Mouse (Mus musculus) embryonic facial prominence, embryonic 11.5 days (tissue): ENCODE results near the gene Tspan2. TPM values are rescaled to one million over a fixed set of nuclear protein-coding genes. Genes with fewer than 3 reads are reported as not detected.
A peak's percentile ranks its signal among the peaks of the same experiment; 100 is the strongest.

ENCODE experiments used
- ATAC-seq: fragments of 200-750 bp; cut with Nextera tagmentation; replicated peaks from 2 replicates; pipeline ENCODE4 v1.8.0; 2017; ENCODE audit warnings: low read depth; ENCODE audit not compliant: insufficient number of reproducible peaks, low FRiP score, low TSS enrichment
- DNase-seq: peaks from one replicate; pipeline ENCODE4 v3.0.0-alpha.2; 2015; ENCODE audit warnings: low spot score
- H3K27ac ChIP-seq: fragments of 300-500 bp; sonication (generic); replicated peaks from 2 replicates; pipeline ENCODE4 v1.5.1; 2014; ENCODE audit warnings: mild to moderate bottlenecking, low read depth, low read length, control low read depth
- H3K27me3 ChIP-seq: fragments of 300-500 bp; sonication (generic); 2 replicates; pipeline ENCODE4 v1.6.1; 2014; ENCODE audit warnings: mild to moderate bottlenecking, low read length, moderate library complexity, mixed read lengths; ENCODE audit not compliant: control insufficient read depth, insufficient read depth
- H3K36me3 ChIP-seq: fragments of 300-500 bp; sonication (generic); replicated peaks from 2 replicates; pipeline ENCODE4 v1.6.1; 2014; ENCODE audit warnings: low read depth, mild to moderate bottlenecking, low read length, moderate library complexity, mixed read lengths; ENCODE audit not compliant: control insufficient read depth, insufficient read depth
- H3K4me1 ChIP-seq: fragments of 300-500 bp; sonication (generic); 2 replicates; pipeline ENCODE4 v1.6.1; 2014; ENCODE audit warnings: low read length, mixed read lengths; ENCODE audit not compliant: control insufficient read depth, insufficient read depth
- H3K4me2 ChIP-seq: fragments of 300-500 bp; sonication (generic); 2 replicates; pipeline ENCODE4 v1.6.1; 2014; ENCODE audit warnings: low read depth, mild to moderate bottlenecking, control low read depth, low read length, moderate library complexity
- H3K4me3 ChIP-seq: fragments of 300-500 bp; sonication (generic); 2 replicates; pipeline ENCODE4 v1.5.1; 2014; ENCODE audit warnings: low read depth, low read length, control low read depth
- H3K9ac ChIP-seq: fragments of 300-500 bp; sonication (generic); replicated peaks from 2 replicates; pipeline ENCODE4 v1.6.1; 2014; ENCODE audit warnings: mild to moderate bottlenecking, control low read depth, low read length
- H3K9me3 ChIP-seq: fragments of 300-500 bp; sonication (generic); replicated peaks from 2 replicates; pipeline ENCODE4 v1.6.1; 2016; ENCODE audit warnings: mild to moderate bottlenecking, low read length, inconsistent platforms, mixed read lengths; ENCODE audit not compliant: control insufficient read depth
- WGBS: fragments of 180-500 bp; shearing (Covaris S2); extraction: QIAGEN DNeasy Blood & Tissue Kit; methylation state at CpG from one replicate; pipeline ENCODE4 v1.1.7; 2014; 5-methylcytosine and 5-hydroxymethylcytosine counted together
- polyA plus RNA-seq: library from polyadenylated mRNA; unstranded; fragments of >200 nt; fragmentation: Nextera tagmentation; extraction: Ambion mirVana; gene quantifications from 2 replicates; pipeline ENCODE4 v1.2.1, GENCODE M21; 2014

Tspan2 gene
- polyA plus RNA-seq = 9.0 and 9.7 TPM in 2 replicates

- Histone ChIP-seq H3K4me2 (peak within 1 kb of the TSS; percentile 77), H3K36me3 (no peaks in the 10 kb centered on the region), H3K27me3 (no peaks in the 10 kb centered on the region), H3K9ac (peak within 1 kb of the TSS; percentile 76), H3K4me3 (peak within 1 kb of the TSS; percentile 72), H3K27ac (no peak within 1 kb of the TSS), H3K4me1 (no peaks in the 10 kb centered on the region; the same call in 1 of the 2 replicates), H3K9me3 (no peaks in the 10 kb centered on the region)
- DNase-seq (peak; percentile 62), ATAC-seq (peak; percentile 75)
- under 1% methylated on average over 53 of the region's 54 CpGs for WGBS
Observed at GRCm38 (mm10) chr3:102734313-102735030, at the start of gene Tspan2. Gene Tspan2, plus strand, starts transcription at chr3:102734529.

DNA sequence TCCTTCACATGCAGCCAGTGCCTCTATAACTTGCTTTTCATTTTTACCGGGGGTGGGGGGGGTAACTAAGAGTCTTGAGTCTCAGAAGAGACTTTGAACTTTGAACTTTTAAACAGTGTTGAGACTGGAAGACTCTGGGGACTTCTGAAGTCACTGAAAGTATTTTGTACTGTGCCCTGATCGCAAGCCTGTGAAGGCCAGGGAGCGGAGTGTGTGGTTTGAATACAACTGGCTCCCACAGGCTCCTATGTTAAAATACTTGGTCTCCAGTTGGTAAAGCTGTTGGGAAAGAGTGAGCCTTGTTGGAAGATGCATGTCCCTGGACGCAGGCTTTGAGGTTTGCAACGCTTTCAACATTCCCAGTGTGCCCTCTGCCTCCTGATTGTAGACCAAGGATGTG, 47.5 kb upstream of the Tspan2 start:
- no peak overlapping the region for H3K9ac ChIP-seq
- WGBS = 88% methylated on average over 5 of the region's 5 CpGs
- H3K4me3 ChIP-seq = no peak overlapping the region
- no peaks in the 10 kb centered on the region for H3K36me3 ChIP-seq
- ATAC-seq = no peak
- no peaks in the 10 kb centered on the region for H3K9me3 ChIP-seq
- H3K4me2 ChIP-seq = no peak overlapping the region
- no peak overlapping the region for H3K27ac ChIP-seq
- H3K27me3 ChIP-seq = no peaks in the 10 kb centered on the region
- DNase-seq = no peak
- no peaks in the 10 kb centered on the region for H3K4me1 ChIP-seq

- Histone ChIP-seq H3K9ac (no peak overlapping the region), H3K4me1 (no peaks in the 10 kb centered on the region), H3K27me3 (no peaks in the 10 kb centered on the region), H3K4me3 (no peak overlapping the region), H3K27ac (no peak overlapping the region), H3K4me2 (no peak overlapping the region), H3K9me3 (no peaks in the 10 kb centered on the region), H3K36me3 (no peaks in the 10 kb centered on the region)
- no peak for ATAC-seq
- peak; percentile 52 for DNase-seq
- 57% methylated on average over 8 of the region's 8 CpGs for WGBS
Observed at GRCm38 (mm10) chr3:102687852-102688251, 46.5 kb upstream of the Tspan2 start.

- H3K4me1 ChIP-seq = no peaks in the 10 kb centered on the region
- no peak overlapping the region for H3K4me2 ChIP-seq
- DNase-seq (peak; percentile 92), ATAC-seq (peak; percentile 77)
- 39% methylated on average over 11 of the region's 11 CpGs for WGBS
- H3K36me3 ChIP-seq = no peaks in the 10 kb centered on the region
- H3K4me3 ChIP-seq = no peak overlapping the region
- no peaks in the 10 kb centered on the region for H3K9me3 ChIP-seq
- H3K9ac ChIP-seq = no peak overlapping the region
- H3K27me3 ChIP-seq = no peaks in the 10 kb centered on the region
- 0 out of 2 replicates have a peak overlapping the region, but pooled peaks have one; percentile 22 for H3K27ac ChIP-seq
Observed at GRCm38 (mm10) chr3:102691802-102692484, 42.4 kb upstream of the Tspan2 start.

DNA sequence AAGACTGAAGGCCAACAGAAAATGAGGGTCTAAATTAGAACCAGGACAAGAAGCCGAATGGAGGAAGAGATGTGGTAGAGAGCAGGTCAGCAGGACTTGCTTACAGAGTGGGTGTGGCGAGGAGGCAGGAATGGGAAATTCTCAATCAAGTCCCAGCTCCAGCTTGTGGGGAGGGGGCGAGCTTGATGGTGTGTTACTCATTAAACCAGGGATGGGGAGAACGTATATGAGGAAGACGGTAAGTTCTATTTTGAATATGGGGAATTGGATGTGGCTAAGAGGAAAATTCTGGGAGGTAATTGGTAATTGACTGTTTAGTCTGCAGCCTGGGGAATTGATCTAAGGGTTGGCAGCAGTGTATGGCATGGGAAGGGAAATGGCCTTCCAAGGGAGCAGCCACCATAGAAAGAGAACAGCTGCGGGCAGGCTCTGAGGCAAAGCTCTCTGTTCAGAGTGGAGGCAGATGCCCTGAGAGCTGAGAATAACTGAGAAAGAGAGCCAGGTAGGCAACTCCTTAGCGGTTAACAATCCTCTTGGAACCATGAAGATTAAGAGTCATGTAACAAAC, 41.5 kb upstream of the Tspan2 start:
- Histone ChIP-seq H3K4me2 (no peak overlapping the region), H3K36me3 (no peaks in the 10 kb centered on the region), H3K27ac (0 out of 2 replicates have a peak overlapping the region, but pooled peaks have one; percentile 22), H3K9me3 (no peaks in the 10 kb centered on the region), H3K4me3 (no peak overlapping the region), H3K4me1 (no peaks in the 10 kb centered on the region), H3K27me3 (no peaks in the 10 kb centered on the region), H3K9ac (no peak overlapping the region)
- ATAC-seq = peak; percentile 39; the same call in 1 of the 2 replicates
- peak; percentile 62 for DNase-seq
- WGBS = 55% methylated on average over 7 of the region's 7 CpGs

- H3K4me1 ChIP-seq = no peaks in the 10 kb centered on the region
- H3K4me3 ChIP-seq = no peak overlapping the region
- 73% methylated on average over 2 of the region's 2 CpGs for WGBS
- no peaks in the 10 kb centered on the region for H3K36me3 ChIP-seq
- DNase-seq (no peak), ATAC-seq (no peak)
- no peaks in the 10 kb centered on the region for H3K27me3 ChIP-seq
- H3K4me2 ChIP-seq = no peak overlapping the region
- H3K9me3 ChIP-seq = no peaks in the 10 kb centered on the region
- H3K27ac ChIP-seq = no peak overlapping the region
- H3K9ac ChIP-seq = no peak overlapping the region
Observed at GRCm38 (mm10) chr3:102698127-102698526, 36.2 kb upstream of the Tspan2 start.

DNA sequence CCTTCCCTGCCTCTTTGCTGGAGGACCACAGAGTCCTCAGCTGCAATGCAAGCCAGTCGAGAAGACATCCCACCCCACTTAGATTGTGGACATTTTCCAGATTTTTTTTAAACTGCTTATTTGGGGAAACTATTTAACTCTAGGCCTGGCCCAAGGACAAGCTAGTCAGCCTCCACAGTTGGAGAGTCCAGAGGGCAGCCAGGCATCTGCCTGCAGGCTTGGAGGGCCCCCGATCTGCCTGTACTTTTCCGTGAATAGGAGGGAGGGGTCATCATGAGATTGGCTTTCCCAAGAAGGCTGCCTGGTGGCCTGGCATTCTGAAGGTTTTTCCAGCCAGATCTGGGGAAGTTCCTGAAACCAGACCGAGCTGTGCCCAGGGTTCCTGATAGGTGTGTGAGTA, 33.0 kb upstream of the Tspan2 start:
- Histone ChIP-seq H3K4me2 (no peak overlapping the region), H3K36me3 (no peaks in the 10 kb centered on the region), H3K9ac (no peak overlapping the region), H3K4me1 (no peaks in the 10 kb centered on the region), H3K27ac (no peak overlapping the region), H3K27me3 (no peaks in the 10 kb centered on the region), H3K9me3 (no peaks in the 10 kb centered on the region), H3K4me3 (no peak overlapping the region)
- WGBS = 81% methylated on average over 4 of the region's 4 CpGs
- ATAC-seq (no peak; the same call in 1 of the 2 replicates), DNase-seq (no peak)
